Mouse (Mus musculus): ENCODE measurements at regions not wholly inside any gene's neighbourhood (a gene's known extent, or its start where the extent isn't known, plus 50 kb on each side); places are given as distances from the start of the nearest gene placed in this dataset.

DNA sequence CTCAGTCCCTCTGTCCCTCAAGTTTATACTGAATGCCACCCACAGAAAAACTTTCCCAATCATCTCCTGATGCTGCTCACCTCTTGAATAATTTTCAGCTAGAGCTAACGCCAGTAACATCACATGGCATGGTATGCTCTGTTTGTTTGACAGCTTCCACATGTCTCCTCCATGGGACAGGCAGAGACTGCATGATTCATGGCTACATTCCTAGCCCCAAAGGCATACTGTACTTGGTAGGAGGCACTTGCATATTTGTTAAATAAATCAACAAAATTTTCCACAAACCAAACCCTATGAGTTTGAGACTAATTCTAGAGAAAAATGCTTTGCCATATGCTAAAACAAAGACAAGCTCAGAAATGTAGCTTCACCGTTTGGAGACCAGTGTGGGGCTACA, 304.9 kb downstream of the Rfpl4b start:
- no peak for DNase-seq (ENCODE audit: low read depth, low spot score)

All from retina, postnatal 7 days (tissue).